Mouse (Mus musculus): ENCODE measurements around the gene Fam83f.

DNA sequence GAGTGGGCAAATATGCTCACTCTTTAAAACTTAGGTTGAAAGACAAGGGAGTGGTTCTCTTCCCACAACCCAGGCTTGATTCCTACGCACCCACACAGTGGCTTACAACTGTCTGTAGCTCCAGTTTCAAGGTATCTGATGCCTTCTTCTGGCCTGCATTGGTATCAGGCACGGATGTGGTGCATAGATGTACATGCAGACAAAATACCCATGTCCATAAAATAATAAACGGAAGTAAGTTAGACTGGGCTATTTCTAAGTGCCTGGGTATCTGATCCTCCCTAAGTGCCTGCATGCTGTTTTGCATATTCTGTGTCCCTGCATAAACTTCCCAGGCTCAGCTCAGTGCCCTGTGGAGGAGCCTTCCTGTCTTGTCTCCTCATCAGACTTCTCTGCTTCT, 59.9 kb downstream of the Fam83f start:
- TF ChIP-seq CTCF (conservative IDR thresholded peaks at IDR 0.05; ENCODE audit: low read length) = no peak
- no peak for TF ChIP-seq NANOG (IDR thresholded peaks at IDR 0.05; ENCODE audit: borderline replicate concordance, low read length)
